Mouse (Mus musculus): ENCODE measurements around the gene Pitpnc1. TPM values are rescaled to one million over a fixed set of nuclear protein-coding genes. Genes with fewer than 3 reads are reported as not detected.

The Pitpnc1 gene
- total and polyA plus RNA-seq, 3 experiments, result 2.4 to 5.4 (median 3.6) TPM

- Histone ChIP-seq H3K9ac (ENCODE audit: insufficient read depth, low read depth) (no peak overlapping the region), H3K79me2 (replicated peaks; ENCODE audit: control insufficient read depth, extremely low read depth, insufficient read depth, poor library complexity, severe bottlenecking) (no peaks in the 10 kb centered on the region), H3K36me3 (replicated peaks in 1 of 2; ENCODE audit: control insufficient read depth in 1 of 2, insufficient read depth in 1 of 2, low read length in 1 of 2) (no peaks in the 10 kb centered on the region), H3K27ac (ENCODE audit: insufficient read depth, low read depth) (no peak overlapping the region), H3K9me3 (replicated peaks; ENCODE audit: low read length) (peaks cover 3% of the 10 kb centered on the region), H3K4me2 (ENCODE audit: insufficient read depth, low read depth, poor library complexity, severe bottlenecking) (no peak overlapping the region), H3K4me1 (ENCODE audit: control insufficient read depth in 1 of 2, insufficient read depth in 2 of 2) (peaks cover 0 to 8% of the 10 kb centered on the region in 2 experiments; a peak in 1 of 4 replicates), H3K4me3 (replicated peaks in 1 of 3; ENCODE audit: low read depth in 2 of 3, low read length in 2 of 3, poor library complexity in 1 of 3) (no peak overlapping the region), H3K27me3 (replicated peaks) (no peaks in the 10 kb centered on the region)
- in situ Hi-C loops (cut with MboI; ENCODE audit: low pct_ligation_motif_present, low pct_unique_long_range_greater_than_20kb, low sequenced_read_pairs) (no loop called here), dilution Hi-C loops (cut with MboI; ENCODE audit: extremely low pct_ligation_motif_present, extremely low pct_unique_long_range_greater_than_20kb, low sequenced_read_pairs) (no loop called here)
- TF ChIP-seq USF2 (conservative IDR thresholded peaks at IDR 0.05; ENCODE audit: low read depth, low read length) (no peak), NELFE (IDR thresholded peaks at IDR 0.05; ENCODE audit: low read depth, low read length) (no peak), CHD1 (IDR thresholded peaks at IDR 0.05; ENCODE audit: low read depth, low read length) (no peak), RAD21 (IDR thresholded peaks at IDR 0.05; ENCODE audit: low read depth, low read length) (no peak), ZMIZ1 (IDR thresholded peaks at IDR 0.05; ENCODE audit: low read depth, low read length) (no peak), POLR2AphosphoS2 (IDR thresholded peaks at IDR 0.05; ENCODE audit: low read depth, low read length) (no peak), MXI1 (IDR thresholded peaks at IDR 0.05; ENCODE audit: low read depth, low read length) (no peak), BHLHE40 (IDR thresholded peaks at IDR 0.05; ENCODE audit: low read depth, low read length) (no peak), NRF1 (IDR thresholded peaks at IDR 0.05; ENCODE audit: low read depth, low read length) (no peak), MAZ (IDR thresholded peaks at IDR 0.05; ENCODE audit: low read depth, low read length) (no peak), EP300 (IDR thresholded peaks at IDR 0.05; ENCODE audit: low read length) (no peak), TCF12 (IDR thresholded peaks at IDR 0.05; ENCODE audit: low read depth, low read length) (no peak), ZNF384 (IDR thresholded peaks at IDR 0.05; ENCODE audit: low read depth, low read length) (no peak), ELF1 (IDR thresholded peaks at IDR 0.05; ENCODE audit: low read depth, low read length) (no peak), RCOR1 (conservative IDR thresholded peaks at IDR 0.05; ENCODE audit: low read depth, low read length) (no peak), JUND (conservative IDR thresholded peaks at IDR 0.05; ENCODE audit: low read depth, low read length) (no peak)
- no peak for DNase-seq (ENCODE audit: extremely low read depth)
These were observed 54.5 kb downstream of the Pitpnc1 start for GRCm38 (mm10) chr11:107415901-107416560.

- no peak for DNase-seq (ENCODE audit: extremely low read depth)
- no peak overlapping the region for H3K4me2 ChIP-seq (ENCODE audit: insufficient read depth, low read depth, poor library complexity, severe bottlenecking)
- H3K9me3 ChIP-seq (replicated peaks; ENCODE audit: low read length), result no peaks in the 10 kb centered on the region
- no peaks in the 10 kb centered on the region for H3K79me2 ChIP-seq (replicated peaks; ENCODE audit: control insufficient read depth, extremely low read depth, insufficient read depth, poor library complexity, severe bottlenecking)
- peaks cover 0 to 8% of the 10 kb centered on the region in 2 experiments; a peak in 1 of 4 replicates for H3K4me1 ChIP-seq (ENCODE audit: control insufficient read depth in 1 of 2, insufficient read depth in 2 of 2)
- TF ChIP-seq USF2 (conservative IDR thresholded peaks at IDR 0.05; ENCODE audit: low read depth, low read length) (no peak), UBTF (IDR thresholded peaks at IDR 0.05; ENCODE audit: low read depth, low read length) (no peak), EP300 (IDR thresholded peaks at IDR 0.05; ENCODE audit: low read length) (no peak), BHLHE40 (IDR thresholded peaks at IDR 0.05; ENCODE audit: low read depth, low read length) (no peak), ETS1 (conservative IDR thresholded peaks at IDR 0.05; ENCODE audit: low read depth, low read length) (no peak), RCOR1 (conservative IDR thresholded peaks at IDR 0.05; ENCODE audit: low read depth, low read length) (no peak), HCFC1 (IDR thresholded peaks at IDR 0.05; ENCODE audit: low read depth, low read length) (no peak), USF1 (IDR thresholded peaks at IDR 0.05; ENCODE audit: low read depth, low read length) (no peak)
- H3K36me3 ChIP-seq (replicated peaks in 1 of 2; ENCODE audit: control insufficient read depth in 1 of 2, insufficient read depth in 1 of 2, low read length in 1 of 2), result no peaks in the 10 kb centered on the region
- in situ Hi-C loops (cut with MboI; ENCODE audit: low pct_ligation_motif_present, low pct_unique_long_range_greater_than_20kb, low sequenced_read_pairs), result no loop called here
- H3K27me3 ChIP-seq (replicated peaks), result no peaks in the 10 kb centered on the region
- H3K4me3 ChIP-seq (replicated peaks in 1 of 3; ENCODE audit: low read depth in 2 of 3, low read length in 2 of 3, poor library complexity in 1 of 3), result no peak overlapping the region
- H3K9ac ChIP-seq (ENCODE audit: insufficient read depth, low read depth), result no peak overlapping the region
- H3K27ac ChIP-seq (ENCODE audit: insufficient read depth, low read depth), result no peak overlapping the region
- dilution Hi-C loops (cut with MboI; ENCODE audit: extremely low pct_ligation_motif_present, extremely low pct_unique_long_range_greater_than_20kb, low sequenced_read_pairs), result no loop called here
These were observed 55.3 kb downstream of the Pitpnc1 start for GRCm38 (mm10) chr11:107414996-107415747.
